Mouse (Mus musculus): ENCODE results near the gene Lims1. TPM values are rescaled to one million over a fixed set of nuclear protein-coding genes. Genes with fewer than 3 reads are reported as not detected.
A peak's percentile ranks its signal among the peaks of the same experiment; 100 is the strongest.

Lims1 gene
- polyA plus RNA-seq, 1 experiment = 170 TPM

DNA sequence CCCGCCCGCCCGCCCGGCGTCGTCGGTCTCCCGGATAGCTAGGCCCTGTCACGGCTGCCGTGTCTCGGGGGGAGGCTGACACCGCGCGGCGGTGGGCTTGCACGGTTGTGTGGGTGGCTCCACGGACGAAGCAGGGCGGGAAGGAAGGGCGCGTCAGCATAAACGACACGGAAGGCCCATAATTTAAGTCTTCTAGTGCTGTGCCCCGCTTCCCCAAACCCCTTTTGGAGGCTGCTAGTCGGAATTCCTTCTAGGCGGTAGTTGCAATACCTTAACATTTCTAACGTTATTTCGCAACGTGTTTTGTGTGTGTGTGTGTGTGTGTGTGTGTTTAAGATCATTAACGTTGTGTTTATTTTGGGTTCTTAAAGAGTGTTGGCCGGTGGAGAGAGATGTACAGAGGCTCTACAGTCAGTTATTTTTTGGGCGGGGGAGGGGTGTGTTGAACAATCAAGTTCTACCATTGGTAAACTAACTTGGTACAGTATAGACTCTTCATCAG, 124.1 kb downstream of the Lims1 start:
- Histone ChIP-seq H3K4me1 (ENCODE audit: control insufficient read depth, insufficient read depth, low read length) (peaks cover 3% of the 10 kb centered on the region), H3K4me3 (ENCODE audit: insufficient read depth, low read length) (peak overlapping the region; percentile 74), H3K27ac (ENCODE audit: insufficient read depth, low read length) (peak overlapping the region; percentile 2; the same call in 1 of the 2 replicates)
- no peak for TF ChIP-seq POLR2A (IDR thresholded peaks at IDR 0.05; ENCODE audit: low read depth, low read length)
- TF ChIP-seq CTCF (IDR thresholded peaks at IDR 0.05; ENCODE audit: borderline replicate concordance, insufficient read depth, low read length) = no peak

DNA sequence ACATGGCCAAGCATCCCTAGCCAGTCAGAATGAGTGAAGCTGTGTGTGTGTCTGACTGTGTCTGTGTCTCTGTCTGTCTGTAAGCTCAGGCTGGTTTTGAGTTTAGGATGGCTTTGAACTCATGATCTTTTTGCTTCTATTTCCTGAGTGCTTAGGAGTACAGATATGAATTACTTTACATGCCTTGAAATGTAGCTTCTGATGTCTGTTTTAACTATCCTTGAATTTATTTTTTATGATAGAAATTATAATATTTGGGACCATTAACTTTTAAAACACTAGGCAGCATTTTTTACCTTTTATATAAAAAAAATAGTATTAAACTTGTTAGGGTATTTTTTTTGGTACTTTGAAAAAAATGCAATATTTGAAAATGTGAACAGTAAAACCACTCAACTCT, 128.3 kb downstream of the Lims1 start:
- H3K4me3 ChIP-seq (ENCODE audit: insufficient read depth, low read length) = no peak overlapping the region
- no peaks in the 10 kb centered on the region for H3K4me1 ChIP-seq (ENCODE audit: control insufficient read depth, insufficient read depth, low read length)
- no peak overlapping the region for H3K27ac ChIP-seq (ENCODE audit: insufficient read depth, low read length)
- no peak for TF ChIP-seq POLR2A (IDR thresholded peaks at IDR 0.05; ENCODE audit: low read depth, low read length)
- TF ChIP-seq CTCF (IDR thresholded peaks at IDR 0.05; ENCODE audit: borderline replicate concordance, insufficient read depth, low read length) = no peak

DNA sequence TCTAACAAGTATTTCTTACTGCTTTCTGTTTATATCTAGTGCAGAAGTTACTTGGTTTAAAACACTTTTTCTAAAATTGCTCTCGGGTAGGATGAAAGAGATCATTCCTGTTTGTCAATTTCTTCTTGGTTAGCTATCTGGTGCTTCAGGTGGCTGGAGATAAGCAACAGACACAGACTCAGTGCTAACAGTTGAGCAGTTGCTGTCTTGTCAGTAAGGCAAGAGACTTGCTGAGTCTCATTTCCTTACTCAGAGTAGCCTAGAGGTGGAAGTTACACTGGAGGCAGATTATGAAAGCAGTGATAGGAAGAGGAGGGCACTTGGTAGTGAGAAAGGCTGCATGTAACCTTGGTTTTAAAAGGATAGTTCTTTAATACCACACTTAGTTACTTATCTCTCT, 128.9 kb downstream of the Lims1 start:
- Histone ChIP-seq H3K27ac (ENCODE audit: insufficient read depth, low read length) (no peak overlapping the region), H3K4me1 (ENCODE audit: control insufficient read depth, insufficient read depth, low read length) (no peaks in the 10 kb centered on the region), H3K4me3 (ENCODE audit: insufficient read depth, low read length) (no peak overlapping the region)
- TF ChIP-seq POLR2A (IDR thresholded peaks at IDR 0.05; ENCODE audit: low read depth, low read length) (no peak), CTCF (IDR thresholded peaks at IDR 0.05; ENCODE audit: borderline replicate concordance, insufficient read depth, low read length) (no peak)

DNA sequence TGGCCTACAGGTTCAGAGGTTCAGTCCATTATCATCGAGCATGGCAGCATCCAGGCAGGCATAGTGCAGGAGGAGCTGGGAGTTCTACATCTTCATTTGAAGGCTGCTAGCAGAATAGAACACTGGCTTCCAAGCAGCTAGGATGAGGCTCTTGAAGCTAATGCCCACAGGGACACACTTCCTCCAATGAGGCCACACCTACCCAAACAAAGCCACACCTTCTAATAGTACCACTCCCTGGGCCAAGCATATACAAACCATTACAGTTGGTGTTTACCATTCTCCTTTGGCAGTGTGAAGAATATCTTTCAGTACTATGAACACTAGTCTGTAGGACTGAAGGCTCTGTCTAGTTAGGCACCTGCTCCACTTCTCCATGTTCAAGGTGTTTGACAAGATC, 136.6 kb downstream of the Lims1 start:
- TF ChIP-seq CTCF (IDR thresholded peaks at IDR 0.05; ENCODE audit: borderline replicate concordance, insufficient read depth, low read length) (no peak), POLR2A (IDR thresholded peaks at IDR 0.05; ENCODE audit: low read depth, low read length) (no peak)
- no peaks in the 10 kb centered on the region for H3K4me1 ChIP-seq (ENCODE audit: control insufficient read depth, insufficient read depth, low read length)
- no peak overlapping the region for H3K27ac ChIP-seq (ENCODE audit: insufficient read depth, low read length)
- H3K4me3 ChIP-seq (ENCODE audit: insufficient read depth, low read length) = no peak overlapping the region

Other genes starting within 250 kb of the Lims1 start
- gene AW822073, start 98.5 kb upstream of the Lims1 start, polyA plus RNA-seq (2011; ENCODE audit: insufficient read length, low read depth, missing spikeins) = not detected in 2 replicates
- gene Duxf3, start 90.8 kb upstream of the Lims1 start, polyA plus RNA-seq (2011; ENCODE audit: insufficient read length, low read depth, missing spikeins) = not detected in 2 replicates
- gene Gm4981, start 86.8 kb upstream of the Lims1 start, polyA plus RNA-seq (2011; ENCODE audit: insufficient read length, low read depth, missing spikeins) = not detected in 2 replicates
- 24.7 and 32.4 TPM in 2 replicates for gene Gcc2, start 68.0 kb upstream of the Lims1 start, polyA plus RNA-seq (2011; ENCODE audit: insufficient read length, low read depth, missing spikeins)
- gene Ranbp2, start 123.5 kb downstream of the Lims1 start, polyA plus RNA-seq (2011; ENCODE audit: insufficient read length, low read depth, missing spikeins) = 90.6 and 91.0 TPM in 2 replicates
- gene Ccdc138, start 174.5 kb downstream of the Lims1 start, polyA plus RNA-seq (2011; ENCODE audit: insufficient read length, low read depth, missing spikeins) = 1.7 and 3.5 TPM in 2 replicates